Mouse (Mus musculus): ENCODE measurements around the gene Adamts1.
A peak's percentile ranks its signal among the peaks of the same experiment; 100 is the strongest.

Adamts1 gene

DNA sequence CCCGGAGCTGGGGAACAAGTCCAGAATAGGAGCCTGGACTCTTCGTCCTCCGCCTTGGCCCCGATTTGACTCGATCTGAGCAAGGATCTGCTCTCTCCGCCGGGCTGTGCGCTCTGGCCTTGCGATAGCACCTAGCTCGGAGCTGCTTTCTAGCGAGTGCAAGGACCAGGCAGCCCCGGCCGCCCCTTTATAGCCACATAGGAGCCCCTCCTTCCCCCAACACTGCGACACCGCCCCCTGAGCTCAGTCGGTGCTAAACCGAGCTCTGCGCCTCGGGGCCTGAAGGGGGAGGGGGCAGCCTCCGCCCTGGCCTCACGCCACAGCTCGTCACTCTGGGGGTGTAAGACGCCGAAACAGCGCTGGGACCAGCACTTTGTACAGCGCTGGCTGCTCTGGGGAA lies at the start of gene Adamts1:
Adamts1 (minus strand) TSS at position 160 of the 400 bp plus-strand sequence.
- Histone ChIP-seq H3K9me3 (ENCODE audit: low read length) (peaks cover 37% of the 10 kb centered on the region), H3K4me1 (replicated peaks; ENCODE audit: low read depth, low read length) (peaks cover 15% of the 10 kb centered on the region; the same call in 1 of the 2 replicates), H3K36me3 (ENCODE audit: insufficient read depth, low read length) (peaks cover 5% of the 10 kb centered on the region), H3K27me3 (ENCODE audit: insufficient read depth, low read length) (peaks cover 25% of the 10 kb centered on the region), H3K4me3 (replicated peaks; ENCODE audit: low read length) (peak within 1 kb of the TSS; percentile 77)
- TF ChIP-seq POU5F1 (IDR thresholded peaks at IDR 0.05; ENCODE audit: borderline replicate concordance, low read length) (no peak), CTCF (conservative IDR thresholded peaks at IDR 0.05; ENCODE audit: low read length) (no peak), NANOG (IDR thresholded peaks at IDR 0.05; ENCODE audit: borderline replicate concordance, low read length) (no peak)

DNA sequence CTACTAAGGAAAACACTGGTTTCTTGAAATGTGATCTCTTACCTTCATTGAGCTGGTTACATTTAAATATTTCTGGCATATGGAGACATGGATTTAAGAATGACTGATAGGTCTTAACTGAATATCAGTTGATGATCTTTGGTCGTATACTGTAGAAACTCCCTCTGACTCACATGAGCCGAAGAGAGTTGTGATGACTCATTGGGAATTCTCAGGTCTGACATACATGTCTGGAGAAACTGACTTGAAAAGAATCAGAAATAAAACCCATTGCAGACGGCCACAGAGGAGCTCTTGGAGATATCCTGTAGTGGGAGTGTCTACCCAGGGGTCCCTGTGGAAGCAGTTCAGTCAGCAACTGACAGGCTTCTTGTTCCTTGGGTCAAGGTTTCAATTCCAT lies 24.2 kb upstream of the Adamts1 start:
- no peak overlapping the region for H3K4me3 ChIP-seq (replicated peaks; ENCODE audit: low read length)
- no peaks in the 10 kb centered on the region for H3K4me1 ChIP-seq (replicated peaks; ENCODE audit: low read depth, low read length)
- no peaks in the 10 kb centered on the region for H3K9me3 ChIP-seq (ENCODE audit: low read length)
- TF ChIP-seq POU5F1 (IDR thresholded peaks at IDR 0.05; ENCODE audit: borderline replicate concordance, low read length) (no peak), CTCF (conservative IDR thresholded peaks at IDR 0.05; ENCODE audit: low read length) (no peak), NANOG (IDR thresholded peaks at IDR 0.05; ENCODE audit: borderline replicate concordance, low read length) (no peak)
- no peaks in the 10 kb centered on the region for H3K27me3 ChIP-seq (ENCODE audit: insufficient read depth, low read length)
- no peaks in the 10 kb centered on the region for H3K36me3 ChIP-seq (ENCODE audit: insufficient read depth, low read length)

DNA sequence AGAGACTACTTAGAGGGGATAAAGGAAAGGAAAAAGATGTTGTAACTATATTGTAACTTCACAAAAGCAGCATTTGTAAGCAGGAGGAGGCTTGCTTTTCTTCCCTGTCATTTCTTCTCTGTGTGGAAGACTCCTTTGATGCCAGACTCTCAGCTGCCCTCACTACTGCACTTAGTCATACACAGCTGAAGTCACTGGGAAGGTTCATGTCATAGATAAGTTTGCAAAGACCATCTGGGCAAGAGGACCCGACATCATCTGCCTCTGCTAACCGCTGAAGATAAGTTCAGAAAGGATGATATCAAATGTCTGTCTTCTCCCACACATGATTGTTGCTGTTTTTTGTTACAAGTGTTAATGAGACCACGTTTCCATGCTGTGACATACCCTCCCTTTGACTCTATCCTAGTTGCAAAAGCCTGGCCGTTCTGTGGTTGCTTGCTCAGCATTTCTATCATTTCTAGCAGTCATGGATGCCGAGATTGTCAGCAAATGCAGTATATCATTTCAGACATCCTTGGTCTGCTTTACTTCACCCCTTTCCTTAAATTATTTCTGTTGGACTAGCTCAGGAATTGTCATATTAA lies 19.5 kb upstream of the Adamts1 start:
- Histone ChIP-seq H3K27me3 (ENCODE audit: insufficient read depth, low read length) (no peaks in the 10 kb centered on the region), H3K4me3 (replicated peaks; ENCODE audit: low read length) (no peak overlapping the region), H3K9me3 (ENCODE audit: low read length) (no peaks in the 10 kb centered on the region), H3K36me3 (ENCODE audit: insufficient read depth, low read length) (no peaks in the 10 kb centered on the region), H3K4me1 (replicated peaks; ENCODE audit: low read depth, low read length) (no peaks in the 10 kb centered on the region)
- TF ChIP-seq POU5F1 (IDR thresholded peaks at IDR 0.05; ENCODE audit: borderline replicate concordance, low read length) (no peak), NANOG (IDR thresholded peaks at IDR 0.05; ENCODE audit: borderline replicate concordance, low read length) (no peak), CTCF (conservative IDR thresholded peaks at IDR 0.05; ENCODE audit: low read length) (no peak)

DNA sequence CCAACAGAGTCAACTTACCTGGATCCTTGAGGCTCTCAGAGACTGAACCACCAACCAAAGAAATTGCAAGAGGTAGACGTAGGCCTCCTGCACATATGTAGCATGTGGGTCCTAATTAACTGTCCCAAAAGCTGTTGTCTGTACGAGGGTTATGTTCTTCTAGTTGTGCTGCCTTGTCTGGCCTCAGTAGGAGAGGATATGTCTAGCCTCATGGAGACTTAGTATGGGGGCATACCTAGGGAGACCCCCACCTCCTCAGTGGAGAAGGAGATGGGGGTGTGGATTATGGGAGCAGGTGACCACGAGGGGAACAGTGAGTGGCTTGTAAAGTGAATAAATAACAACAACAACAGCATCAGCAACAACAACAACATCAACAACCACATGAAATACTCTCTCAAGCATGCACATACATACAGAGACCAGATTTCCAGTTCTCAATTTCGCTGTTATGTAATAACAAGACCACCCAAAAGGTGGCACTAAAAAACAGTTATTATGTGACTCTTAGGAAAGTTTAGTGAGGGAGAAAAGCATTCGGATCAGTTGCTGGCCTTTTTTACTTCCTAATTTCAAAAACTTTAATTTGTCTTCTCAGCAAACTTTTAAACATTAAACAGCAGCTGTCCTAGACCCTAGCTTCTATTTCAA lies 17.0 kb upstream of the Adamts1 start:
- Histone ChIP-seq H3K4me3 (replicated peaks; ENCODE audit: low read length) (no peak overlapping the region), H3K4me1 (replicated peaks; ENCODE audit: low read depth, low read length) (no peaks in the 10 kb centered on the region), H3K27me3 (ENCODE audit: insufficient read depth, low read length) (no peaks in the 10 kb centered on the region), H3K9me3 (ENCODE audit: low read length) (no peaks in the 10 kb centered on the region), H3K36me3 (ENCODE audit: insufficient read depth, low read length) (no peaks in the 10 kb centered on the region)
- TF ChIP-seq NANOG (IDR thresholded peaks at IDR 0.05; ENCODE audit: borderline replicate concordance, low read length) (no peak), POU5F1 (IDR thresholded peaks at IDR 0.05; ENCODE audit: borderline replicate concordance, low read length) (no peak), CTCF (conservative IDR thresholded peaks at IDR 0.05; ENCODE audit: low read length) (no peak)

DNA sequence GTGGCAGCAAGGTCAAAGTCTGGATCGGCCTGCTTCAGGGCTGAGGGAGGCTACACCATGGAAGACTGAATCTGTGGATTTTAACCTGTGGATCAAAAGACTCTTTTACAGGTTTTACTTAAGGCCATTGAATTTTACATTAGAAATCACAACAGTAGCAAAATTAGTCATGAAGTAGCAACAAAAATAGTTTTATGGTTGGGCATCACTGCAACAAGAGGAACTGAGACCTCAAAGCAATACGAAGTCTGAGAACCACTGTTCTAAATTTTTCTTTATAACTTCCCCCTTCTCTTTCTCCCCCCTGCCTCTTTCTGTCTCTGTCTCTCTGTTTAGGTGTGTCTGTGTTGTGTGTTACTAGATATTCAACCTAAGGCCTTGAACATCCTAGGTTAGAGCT lies 11.2 kb upstream of the Adamts1 start:
- Histone ChIP-seq H3K4me1 (replicated peaks; ENCODE audit: low read depth, low read length) (peaks cover 14% of the 10 kb centered on the region; the same call in 1 of the 2 replicates), H3K36me3 (ENCODE audit: insufficient read depth, low read length) (no peaks in the 10 kb centered on the region), H3K4me3 (replicated peaks; ENCODE audit: low read length) (no peak overlapping the region), H3K9me3 (ENCODE audit: low read length) (0 out of 2 replicates have a peak, but pooled peaks cover 6% of the 10 kb centered on the region), H3K27me3 (ENCODE audit: insufficient read depth, low read length) (no peaks in the 10 kb centered on the region)
- TF ChIP-seq CTCF (conservative IDR thresholded peaks at IDR 0.05; ENCODE audit: low read length) (no peak), NANOG (IDR thresholded peaks at IDR 0.05; ENCODE audit: borderline replicate concordance, low read length) (no peak), POU5F1 (IDR thresholded peaks at IDR 0.05; ENCODE audit: borderline replicate concordance, low read length) (no peak)

DNA sequence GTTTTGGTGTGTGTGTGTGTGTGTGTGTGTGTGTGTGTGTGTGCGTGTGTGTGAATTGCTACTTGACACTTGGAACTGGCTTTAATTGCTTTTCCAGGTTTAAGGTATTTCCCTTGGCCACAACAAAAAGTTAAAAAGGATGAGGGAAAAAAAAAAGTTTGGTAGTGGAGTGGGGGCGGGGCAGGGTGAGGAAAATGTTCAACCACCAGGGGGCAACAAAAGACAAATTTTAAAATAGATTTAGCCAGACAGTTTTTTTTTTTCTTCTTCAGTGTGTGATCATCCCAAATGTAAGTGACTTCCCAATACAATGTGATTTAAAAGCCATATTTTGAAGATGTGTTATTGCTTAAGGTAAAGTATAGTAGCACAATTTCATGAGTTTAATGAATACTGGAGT lies 4.7 kb upstream of the Adamts1 start:
- no peak for TF ChIP-seq POU5F1 (IDR thresholded peaks at IDR 0.05; ENCODE audit: borderline replicate concordance, low read length)
- no peak for TF ChIP-seq NANOG (IDR thresholded peaks at IDR 0.05; ENCODE audit: borderline replicate concordance, low read length)
- peak; percentile 30; the same call in 1 of the 2 replicates for TF ChIP-seq CTCF (conservative IDR thresholded peaks at IDR 0.05; ENCODE audit: low read length)
- Histone ChIP-seq H3K4me1 (replicated peaks; ENCODE audit: low read depth, low read length) (peaks cover 11% of the 10 kb centered on the region; the same call in 1 of the 2 replicates), H3K36me3 (ENCODE audit: insufficient read depth, low read length) (no peaks in the 10 kb centered on the region), H3K9me3 (ENCODE audit: low read length) (peaks cover 10% of the 10 kb centered on the region; the same call in 1 of the 2 replicates), H3K4me3 (replicated peaks; ENCODE audit: low read length) (no peak overlapping the region), H3K27me3 (ENCODE audit: insufficient read depth, low read length) (peaks cover 9% of the 10 kb centered on the region)

DNA sequence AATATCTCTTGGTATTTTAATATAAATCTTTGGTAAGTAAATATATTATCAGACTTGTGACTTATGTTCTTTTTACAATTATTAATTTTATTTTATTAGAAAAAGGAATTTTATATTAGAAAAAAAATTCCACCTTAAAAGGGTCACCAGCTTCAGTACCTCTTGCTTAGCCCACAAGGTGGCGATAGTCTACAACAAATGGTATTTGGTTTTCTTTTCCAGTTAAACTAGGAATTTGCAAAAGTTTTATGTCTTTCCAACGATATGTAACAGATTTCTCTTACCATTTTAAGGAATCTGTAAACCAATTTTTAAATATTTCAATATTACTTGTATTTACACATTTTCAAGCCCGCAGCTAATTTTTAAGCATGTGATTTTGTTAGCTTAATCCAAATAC lies 4.2 kb upstream of the Adamts1 start:
- no peak overlapping the region for H3K4me3 ChIP-seq (replicated peaks; ENCODE audit: low read length)
- peaks cover 10% of the 10 kb centered on the region; the same call in 1 of the 2 replicates for H3K9me3 ChIP-seq (ENCODE audit: low read length)
- H3K27me3 ChIP-seq (ENCODE audit: insufficient read depth, low read length) = peaks cover 14% of the 10 kb centered on the region
- H3K4me1 ChIP-seq (replicated peaks; ENCODE audit: low read depth, low read length) = peaks cover 14% of the 10 kb centered on the region; the same call in 1 of the 2 replicates
- H3K36me3 ChIP-seq (ENCODE audit: insufficient read depth, low read length) = no peaks in the 10 kb centered on the region
- TF ChIP-seq CTCF (conservative IDR thresholded peaks at IDR 0.05; ENCODE audit: low read length) = peak; percentile 56
- TF ChIP-seq POU5F1 (IDR thresholded peaks at IDR 0.05; ENCODE audit: borderline replicate concordance, low read length) = no peak
- TF ChIP-seq NANOG (IDR thresholded peaks at IDR 0.05; ENCODE audit: borderline replicate concordance, low read length) = no peak

DNA sequence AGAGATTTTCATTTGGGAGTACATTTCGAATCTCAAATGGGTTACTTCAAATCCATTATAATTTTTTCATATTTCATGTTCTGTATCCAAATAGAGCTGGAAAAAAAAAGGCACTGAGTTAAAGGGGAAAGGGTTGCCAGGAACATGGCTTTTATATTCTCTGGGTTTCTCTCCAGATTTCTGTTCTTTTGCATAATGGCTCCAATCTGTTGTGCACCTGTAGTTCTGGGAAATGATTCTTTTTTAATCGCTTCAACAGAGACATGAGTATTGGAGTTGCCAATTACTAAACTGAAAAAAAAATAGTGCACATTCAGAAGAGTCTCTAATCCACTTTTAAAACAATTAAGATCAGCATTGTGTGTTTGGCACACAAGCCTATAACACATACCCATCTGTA lies 2.7 kb upstream of the Adamts1 start:
- peaks cover 22% of the 10 kb centered on the region for H3K9me3 ChIP-seq (ENCODE audit: low read length)
- TF ChIP-seq NANOG (IDR thresholded peaks at IDR 0.05; ENCODE audit: borderline replicate concordance, low read length) (no peak), POU5F1 (IDR thresholded peaks at IDR 0.05; ENCODE audit: borderline replicate concordance, low read length) (no peak), CTCF (conservative IDR thresholded peaks at IDR 0.05; ENCODE audit: low read length) (no peak)
- peaks cover 15% of the 10 kb centered on the region; the same call in 1 of the 2 replicates for H3K4me1 ChIP-seq (replicated peaks; ENCODE audit: low read depth, low read length)
- H3K36me3 ChIP-seq (ENCODE audit: insufficient read depth, low read length) = no peaks in the 10 kb centered on the region
- no peak overlapping the region for H3K4me3 ChIP-seq (replicated peaks; ENCODE audit: low read length)
- peaks cover 25% of the 10 kb centered on the region for H3K27me3 ChIP-seq (ENCODE audit: insufficient read depth, low read length)
